Mouse (Mus musculus): ENCODE measurements around the gene Ppan. TPM values are rescaled to one million over a fixed set of nuclear protein-coding genes. Genes with fewer than 3 reads are reported as not detected.

Ppan gene
- total and polyA plus RNA-seq, 2 experiments from 2014 or later, result 16.9 to 17.4 TPM

DNA sequence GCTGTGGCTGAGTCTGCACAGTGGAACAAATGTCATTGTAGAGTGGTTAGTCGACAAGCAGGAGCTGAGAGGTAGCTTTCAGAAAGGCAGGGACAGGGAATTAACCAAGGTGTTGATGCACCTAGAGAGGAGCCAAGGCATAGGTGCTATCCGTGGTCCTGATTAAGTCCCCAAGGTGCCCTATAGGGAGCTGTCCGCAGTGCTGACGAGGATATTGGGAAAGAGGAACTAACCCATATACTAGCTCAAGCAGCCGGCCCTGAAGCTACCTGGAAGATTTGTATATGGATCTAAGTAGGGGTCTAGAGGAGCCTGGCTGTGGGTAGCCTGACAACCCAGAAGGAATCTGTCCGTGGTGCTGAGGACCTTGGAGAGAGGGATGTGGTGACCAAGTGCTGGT lies 30.8 kb upstream of the Ppan start:
- 9% methylated on average over 6 of the region's 6 CpGs for WGBS
- TF ChIP-seq CTCF (IDR thresholded peaks at IDR 0.05; ENCODE audit: low read depth) (no peak), EP300 (IDR thresholded peaks at IDR 0.05; ENCODE audit: low read depth) (no peak)
- Histone ChIP-seq H3K4me1 (ENCODE audit: control insufficient read depth, insufficient read depth) (no peaks in the 10 kb centered on the region), H3K9ac (replicated peaks; ENCODE audit: low read depth, low read length) (no peak overlapping the region), H3K27ac (ENCODE audit: low read depth) (no peak overlapping the region), H3K9me3 (replicated peaks; ENCODE audit: control insufficient read depth, low read length) (no peaks in the 10 kb centered on the region), H3K4me3 (ENCODE audit: low read depth, low read length) (no peak overlapping the region), H3K27me3 (ENCODE audit: control insufficient read depth, insufficient read depth, low read length) (no peaks in the 10 kb centered on the region), H3K36me3 (replicated peaks; ENCODE audit: control insufficient read depth, insufficient read depth, low read length) (no peaks in the 10 kb centered on the region), H3K4me2 (ENCODE audit: low read depth, low read length) (no peak overlapping the region)
- ATAC-seq (ENCODE audit: insufficient read depth, low read depth) (peak; percentile 44; the same call in 1 of the 2 replicates), DNase-seq (ENCODE audit: low spot score) (peak; percentile 64)

DNA sequence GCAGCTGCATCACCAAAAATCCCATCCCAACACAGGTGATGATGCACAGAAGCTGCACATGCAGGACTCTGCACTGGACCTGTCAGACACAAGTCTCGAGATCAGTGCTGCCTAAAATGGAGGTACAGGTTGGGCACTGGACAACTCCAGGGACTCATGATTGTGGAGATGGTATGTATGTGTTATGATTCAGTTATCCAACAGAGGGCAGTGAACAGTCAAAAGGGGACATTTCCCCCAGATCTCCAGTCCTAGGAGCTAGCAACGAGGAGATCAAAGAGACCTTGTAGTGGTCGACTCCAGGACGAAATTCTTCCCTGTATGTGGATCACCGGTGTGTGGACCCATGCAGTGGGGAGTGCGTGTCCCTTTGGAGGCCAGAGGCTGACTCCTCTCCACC lies 28.0 kb upstream of the Ppan start:
- no peak overlapping the region for H3K27ac ChIP-seq (ENCODE audit: low read depth)
- ATAC-seq (ENCODE audit: insufficient read depth, low read depth), result no peak
- H3K27me3 ChIP-seq (ENCODE audit: control insufficient read depth, insufficient read depth, low read length), result no peaks in the 10 kb centered on the region
- H3K4me2 ChIP-seq (ENCODE audit: low read depth, low read length), result no peak overlapping the region
- WGBS, result 40% methylated on average over 6 of the region's 6 CpGs
- TF ChIP-seq EP300 (IDR thresholded peaks at IDR 0.05; ENCODE audit: low read depth), result no peak
- no peak for TF ChIP-seq CTCF (IDR thresholded peaks at IDR 0.05; ENCODE audit: low read depth)
- H3K4me3 ChIP-seq (ENCODE audit: low read depth, low read length), result no peak overlapping the region
- no peaks in the 10 kb centered on the region for H3K9me3 ChIP-seq (replicated peaks; ENCODE audit: control insufficient read depth, low read length)
- no peaks in the 10 kb centered on the region for H3K36me3 ChIP-seq (replicated peaks; ENCODE audit: control insufficient read depth, insufficient read depth, low read length)
- H3K4me1 ChIP-seq (ENCODE audit: control insufficient read depth, insufficient read depth), result no peaks in the 10 kb centered on the region
- DNase-seq (ENCODE audit: low spot score), result no peak
- H3K9ac ChIP-seq (replicated peaks; ENCODE audit: low read depth, low read length), result no peak overlapping the region

DNA sequence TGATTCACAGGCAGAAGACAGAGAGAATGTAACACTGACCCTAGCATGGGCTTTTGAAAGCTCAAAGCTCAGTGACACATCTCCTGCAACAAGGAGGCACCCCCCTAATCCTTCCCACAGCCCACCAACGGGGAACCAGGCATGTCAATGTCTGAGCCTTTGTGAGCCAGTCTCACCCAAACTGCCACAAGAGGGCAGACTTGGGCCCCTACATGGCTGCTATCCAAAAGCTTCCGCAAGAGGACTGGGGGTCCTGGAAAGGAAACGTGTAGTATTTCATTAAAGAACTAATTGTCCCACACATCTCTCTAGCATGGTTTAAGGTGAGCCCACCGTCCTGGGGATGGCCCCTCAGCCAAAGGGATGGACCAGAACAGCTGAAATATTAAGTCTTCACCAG lies 26.2 kb upstream of the Ppan start:
- H3K4me2 ChIP-seq (ENCODE audit: low read depth, low read length), result no peak overlapping the region
- no peak overlapping the region for H3K27ac ChIP-seq (ENCODE audit: low read depth)
- no peak overlapping the region for H3K4me3 ChIP-seq (ENCODE audit: low read depth, low read length)
- H3K27me3 ChIP-seq (ENCODE audit: control insufficient read depth, insufficient read depth, low read length), result no peaks in the 10 kb centered on the region
- no peak overlapping the region for H3K9ac ChIP-seq (replicated peaks; ENCODE audit: low read depth, low read length)
- TF ChIP-seq CTCF (IDR thresholded peaks at IDR 0.05; ENCODE audit: low read depth), result peak; percentile 45
- TF ChIP-seq EP300 (IDR thresholded peaks at IDR 0.05; ENCODE audit: low read depth), result no peak
- H3K9me3 ChIP-seq (replicated peaks; ENCODE audit: control insufficient read depth, low read length), result no peaks in the 10 kb centered on the region
- DNase-seq (ENCODE audit: low spot score) (no peak), ATAC-seq (ENCODE audit: insufficient read depth, low read depth) (no peak)
- no peaks in the 10 kb centered on the region for H3K36me3 ChIP-seq (replicated peaks; ENCODE audit: control insufficient read depth, insufficient read depth, low read length)
- whole genome bisulfite sequencing, result 10% methylated on average over 4 of the region's 4 CpGs
- no peaks in the 10 kb centered on the region for H3K4me1 ChIP-seq (ENCODE audit: control insufficient read depth, insufficient read depth)

DNA sequence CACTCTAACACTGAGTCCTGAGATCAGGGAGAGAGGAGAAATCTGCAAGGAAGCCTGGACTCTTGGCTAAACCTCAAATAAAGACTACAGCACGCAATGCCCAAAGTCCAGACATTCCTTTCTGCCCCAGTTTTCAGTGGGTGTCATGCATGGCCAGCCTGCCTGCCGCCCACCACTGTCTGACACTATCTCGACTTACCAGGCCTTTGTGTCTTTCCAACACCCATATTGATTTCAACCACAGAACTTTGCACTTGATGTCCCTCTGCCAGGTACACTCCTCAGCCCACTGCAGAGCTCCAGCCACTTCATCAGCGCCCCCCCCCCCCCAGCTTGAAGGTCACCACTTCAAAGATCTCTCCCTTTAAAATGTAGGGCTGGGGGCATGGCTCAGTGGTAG lies 25.8 kb upstream of the Ppan start:
- Histone ChIP-seq H3K27ac (ENCODE audit: low read depth) (no peak overlapping the region), H3K4me3 (ENCODE audit: low read depth, low read length) (no peak overlapping the region), H3K4me1 (ENCODE audit: control insufficient read depth, insufficient read depth) (no peaks in the 10 kb centered on the region), H3K27me3 (ENCODE audit: control insufficient read depth, insufficient read depth, low read length) (no peaks in the 10 kb centered on the region), H3K9me3 (replicated peaks; ENCODE audit: control insufficient read depth, low read length) (no peaks in the 10 kb centered on the region), H3K9ac (replicated peaks; ENCODE audit: low read depth, low read length) (no peak overlapping the region), H3K36me3 (replicated peaks; ENCODE audit: control insufficient read depth, insufficient read depth, low read length) (no peaks in the 10 kb centered on the region), H3K4me2 (ENCODE audit: low read depth, low read length) (no peak overlapping the region)
- no peak for TF ChIP-seq CTCF (IDR thresholded peaks at IDR 0.05; ENCODE audit: low read depth)
- TF ChIP-seq EP300 (IDR thresholded peaks at IDR 0.05; ENCODE audit: low read depth), result no peak
- WGBS, result 48% methylated on average over 4 of the region's 4 CpGs
- no peak for DNase-seq (ENCODE audit: low spot score)
- ATAC-seq (ENCODE audit: insufficient read depth, low read depth), result no peak

DNA sequence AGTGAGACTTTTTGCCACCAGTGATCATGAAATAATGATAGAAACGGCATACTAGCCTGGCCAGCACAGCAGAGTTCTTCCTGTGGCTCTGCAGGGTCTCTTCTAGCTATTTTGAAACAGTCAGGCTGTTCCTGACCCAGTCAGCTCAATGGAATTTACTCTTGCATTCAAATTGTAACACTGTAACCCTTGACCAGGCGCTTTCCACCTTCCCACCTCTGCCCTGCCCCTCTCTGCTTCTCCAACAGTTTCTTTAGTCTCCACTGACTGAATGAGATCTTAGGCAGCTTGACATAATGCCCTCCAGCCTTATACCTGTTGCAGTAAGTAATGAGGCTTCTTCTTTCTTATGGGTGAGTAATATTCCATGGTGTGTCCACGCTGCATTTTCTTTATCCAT lies 21.1 kb upstream of the Ppan start:
- no peak overlapping the region for H3K4me2 ChIP-seq (ENCODE audit: low read depth, low read length)
- no peaks in the 10 kb centered on the region for H3K36me3 ChIP-seq (replicated peaks; ENCODE audit: control insufficient read depth, insufficient read depth, low read length)
- 0 out of 2 replicates have a peak, but pooled peaks cover 15% of the 10 kb centered on the region for H3K27me3 ChIP-seq (ENCODE audit: control insufficient read depth, insufficient read depth, low read length)
- 55% methylated on average over 3 of the region's 3 CpGs for WGBS
- no peak for DNase-seq (ENCODE audit: low spot score)
- TF ChIP-seq EP300 (IDR thresholded peaks at IDR 0.05; ENCODE audit: low read depth), result no peak
- no peak for TF ChIP-seq CTCF (IDR thresholded peaks at IDR 0.05; ENCODE audit: low read depth)
- H3K4me1 ChIP-seq (ENCODE audit: control insufficient read depth, insufficient read depth), result peaks cover 4% of the 10 kb centered on the region; the same call in 1 of the 2 replicates
- no peaks in the 10 kb centered on the region for H3K9me3 ChIP-seq (replicated peaks; ENCODE audit: control insufficient read depth, low read length)
- no peak overlapping the region for H3K27ac ChIP-seq (ENCODE audit: low read depth)
- H3K4me3 ChIP-seq (ENCODE audit: low read depth, low read length), result no peak overlapping the region
- no peak for ATAC-seq (ENCODE audit: insufficient read depth, low read depth)
- H3K9ac ChIP-seq (replicated peaks; ENCODE audit: low read depth, low read length), result no peak overlapping the region

DNA sequence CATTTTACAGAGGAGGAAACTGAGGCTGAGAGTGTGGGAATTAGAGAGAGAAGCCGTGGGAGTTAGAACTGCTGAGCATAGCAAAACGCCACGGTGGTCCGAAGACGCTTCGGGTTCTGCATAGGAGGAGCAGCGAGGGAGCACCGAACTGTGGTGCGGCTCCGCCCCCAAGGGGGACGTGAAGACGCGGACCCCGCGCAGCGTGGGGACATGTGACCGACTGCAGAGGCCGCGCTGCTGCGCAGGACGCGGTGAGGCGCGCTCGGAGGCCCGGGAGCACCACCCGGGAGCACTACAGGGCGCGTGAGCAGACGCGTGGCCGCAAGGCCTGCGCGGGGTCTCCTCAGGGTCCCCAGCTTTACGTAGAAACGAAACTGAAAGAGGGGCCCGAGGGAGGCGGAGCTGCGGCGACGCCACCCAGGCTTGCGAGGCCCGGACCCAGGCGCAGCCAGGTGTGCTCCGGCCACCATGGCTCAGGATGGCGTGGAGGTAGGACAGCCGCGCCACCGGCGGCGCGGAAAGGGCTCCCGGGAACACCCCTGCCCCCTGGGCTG lies 19.4 kb upstream of the Ppan start, which contains the start of gene A230050P20Rik:
TSS of gene A230050P20Rik (plus strand) at position 195 of the 554 bp plus-strand sequence.
- Histone ChIP-seq H3K4me2 (ENCODE audit: low read depth, low read length) (peak within 1 kb of the TSS; percentile 81), H3K36me3 (replicated peaks; ENCODE audit: control insufficient read depth, insufficient read depth, low read length) (no peaks in the 10 kb centered on the region), H3K27me3 (ENCODE audit: control insufficient read depth, insufficient read depth, low read length) (0 out of 2 replicates have a peak, but pooled peaks cover 15% of the 10 kb centered on the region), H3K9ac (replicated peaks; ENCODE audit: low read depth, low read length) (peak within 1 kb of the TSS; percentile 57), H3K9me3 (replicated peaks; ENCODE audit: control insufficient read depth, low read length) (no peaks in the 10 kb centered on the region), H3K4me3 (ENCODE audit: low read depth, low read length) (peak within 1 kb of the TSS; percentile 66), H3K27ac (ENCODE audit: low read depth) (no peak within 1 kb of the TSS), H3K4me1 (ENCODE audit: control insufficient read depth, insufficient read depth) (peaks cover 4% of the 10 kb centered on the region; the same call in 1 of the 2 replicates)
- WGBS, result 7% methylated on average over 53 of the region's 53 CpGs
- no peak for DNase-seq (ENCODE audit: low spot score)
- ATAC-seq (ENCODE audit: insufficient read depth, low read depth), result peak; percentile 72
- TF ChIP-seq CTCF (IDR thresholded peaks at IDR 0.05; ENCODE audit: low read depth) (no peak), EP300 (IDR thresholded peaks at IDR 0.05; ENCODE audit: low read depth) (no peak)
